Mouse (Mus musculus): ENCODE measurements around the gene Zmat5. TPM values are rescaled to one million over a fixed set of nuclear protein-coding genes. Genes with fewer than 3 reads are reported as not detected.

Zmat5 gene
- total RNA-seq (2022) = 10 to 100 TPM; 25.9 to 31.7 (median 26.3) TPM

- peak; percentile 92 for DNase-seq (ENCODE audit: low spot score)
These were observed at the start of gene Zmat5, which contains the start of gene Uqcr10 for GRCm38 (mm10) chr11:4704072-4704964. TSS of gene Zmat5 (plus strand) at chr11:4704678. TSS of gene Uqcr10 (minus strand) at chr11:4704342.

DNA sequence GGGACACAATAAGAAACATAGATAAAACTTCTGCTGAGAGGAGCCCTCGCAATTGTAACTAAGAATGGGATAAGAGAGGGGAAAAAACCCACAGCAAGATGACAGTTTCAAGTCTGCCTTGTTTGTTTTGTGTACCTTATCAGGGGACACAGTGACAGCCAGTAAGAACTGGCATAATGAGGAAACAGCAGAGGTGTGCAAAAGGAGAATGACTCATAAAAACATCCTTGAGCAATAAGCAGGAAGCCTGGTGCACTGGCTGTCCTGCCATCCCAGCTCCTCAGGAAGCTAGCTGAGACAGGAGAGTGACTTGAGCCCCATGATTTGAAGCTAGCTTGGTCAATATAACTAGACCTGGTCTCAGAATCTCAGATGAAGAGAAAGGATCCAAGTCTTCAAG is 44.7 kb upstream of the Zmat5 start:
- no peak for DNase-seq (ENCODE audit: low spot score)

DNA sequence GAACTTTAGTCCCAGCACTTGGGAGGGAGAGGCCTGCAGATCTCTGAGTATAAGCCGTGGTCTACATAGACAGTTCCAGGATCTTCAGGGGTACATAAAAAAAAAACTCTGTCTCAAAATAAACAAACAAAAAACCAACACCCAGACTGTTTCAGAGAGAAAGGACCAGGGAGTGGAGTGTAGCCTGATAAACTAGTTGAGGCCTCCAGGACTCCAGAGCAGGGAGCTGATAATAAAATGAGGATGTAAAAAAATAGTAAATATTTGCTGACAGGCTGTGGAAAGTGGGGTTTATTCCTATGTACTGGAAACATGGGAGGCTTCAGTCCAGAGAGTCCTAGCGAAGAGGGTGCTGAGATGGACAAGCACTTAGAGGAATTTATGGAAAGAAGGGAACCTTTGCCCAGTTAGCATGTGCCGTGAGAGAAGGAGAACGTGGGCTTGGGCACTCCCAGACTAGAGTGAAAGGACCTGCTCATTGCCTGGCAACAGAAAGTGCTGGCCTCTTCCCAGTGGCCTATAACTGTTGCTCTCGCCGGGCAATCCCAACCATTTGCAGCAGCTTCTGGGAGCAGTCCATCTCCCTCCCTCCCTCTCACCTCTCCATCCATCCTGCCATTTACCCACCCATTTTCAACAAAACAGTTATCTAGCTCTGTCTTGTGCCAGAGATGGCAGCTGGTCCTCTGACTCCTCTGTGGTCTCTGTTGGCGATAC is 44.0 kb upstream of the Zmat5 start:
- DNase-seq (ENCODE audit: low spot score) = no peak

DNA sequence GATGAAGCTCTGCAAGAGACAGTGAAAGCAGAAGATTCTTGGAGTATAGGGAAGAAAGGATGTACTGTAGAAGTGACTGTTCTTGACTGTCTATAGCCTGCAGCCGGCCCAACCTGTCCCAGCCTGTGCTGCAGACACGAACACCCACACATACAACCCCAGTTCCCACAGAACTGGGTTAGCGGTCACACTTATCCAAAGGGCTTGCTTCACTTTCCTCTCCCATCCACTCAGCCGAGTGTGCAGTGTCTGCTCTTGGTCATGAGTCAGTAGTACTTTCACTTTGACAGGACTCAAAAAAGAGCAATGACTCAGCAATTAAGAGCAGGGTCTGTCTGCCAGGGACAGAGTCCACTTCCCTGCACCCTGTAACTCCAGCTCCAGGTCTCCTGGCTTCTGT is 43.2 kb upstream of the Zmat5 start:
- peak; percentile 24 for DNase-seq (ENCODE audit: low spot score)

DNA sequence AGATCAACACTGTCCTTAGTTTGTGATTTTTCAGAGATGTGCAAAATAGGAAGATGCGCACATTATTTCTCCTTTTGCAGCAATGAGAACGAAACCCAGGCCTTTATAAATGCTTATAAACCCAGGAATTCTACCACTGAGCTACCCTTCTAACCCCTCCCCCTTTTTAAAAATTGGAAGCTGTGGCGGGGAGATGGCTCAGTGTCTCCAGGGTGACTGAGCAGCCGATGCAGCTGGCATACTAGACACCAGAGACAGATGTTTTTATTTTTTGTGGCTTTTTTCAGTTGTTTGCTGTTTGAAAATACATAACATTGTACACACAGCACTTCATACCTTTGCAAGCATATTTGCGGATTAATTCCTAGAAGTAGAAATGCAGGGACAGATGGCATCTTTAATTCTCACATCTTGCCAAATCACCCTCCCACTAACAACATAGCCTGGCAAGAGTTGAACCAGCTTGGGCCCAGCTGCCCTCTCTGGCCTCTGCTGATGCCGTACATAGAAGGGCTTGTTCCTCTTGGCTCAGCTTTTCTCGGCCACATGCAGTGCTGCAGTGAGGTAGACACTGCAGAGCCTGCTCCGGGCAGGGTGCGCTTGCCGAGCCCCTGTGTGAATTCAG is 42.5 kb upstream of the Zmat5 start:
- DNase-seq (ENCODE audit: low spot score) = no peak

GRCm38 (mm10) chr11:4662496-4662878 is 42.0 kb upstream of the Zmat5 start:
- no peak for DNase-seq (ENCODE audit: low spot score)

DNA sequence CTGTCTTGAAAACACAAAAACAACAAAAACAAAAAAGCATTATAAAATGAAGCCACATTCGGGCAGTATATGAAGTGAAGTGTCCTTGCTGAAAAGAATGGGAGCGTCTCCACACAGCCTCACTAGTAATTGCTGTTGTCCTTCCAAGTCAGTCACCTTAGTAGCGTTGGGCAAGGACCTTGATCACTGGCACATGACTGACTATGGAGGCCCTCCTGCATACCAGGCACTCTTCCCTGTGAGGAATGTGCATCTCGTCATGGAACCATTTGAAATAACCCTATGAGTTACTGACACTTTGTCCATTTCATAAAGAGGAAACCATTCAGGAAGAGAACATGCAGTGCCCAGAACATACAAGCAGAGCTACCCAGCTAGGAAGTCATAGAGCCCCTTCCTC is 32.7 kb upstream of the Zmat5 start:
- DNase-seq (ENCODE audit: low spot score) = no peak

GRCm38 (mm10) chr11:4674593-4674992 is 29.9 kb upstream of the Zmat5 start:
- no peak for DNase-seq (ENCODE audit: low spot score)

- DNase-seq (ENCODE audit: low spot score) = no peak
These were observed 29.3 kb upstream of the Zmat5 start for GRCm38 (mm10) chr11:4675126-4675562.

- no peak for DNase-seq (ENCODE audit: low spot score)
These were observed 28.8 kb upstream of the Zmat5 start for GRCm38 (mm10) chr11:4675693-4676092.

GRCm38 (mm10) chr11:4677250-4677872 is 27.1 kb upstream of the Zmat5 start:
- no peak for DNase-seq (ENCODE audit: low spot score)

DNA sequence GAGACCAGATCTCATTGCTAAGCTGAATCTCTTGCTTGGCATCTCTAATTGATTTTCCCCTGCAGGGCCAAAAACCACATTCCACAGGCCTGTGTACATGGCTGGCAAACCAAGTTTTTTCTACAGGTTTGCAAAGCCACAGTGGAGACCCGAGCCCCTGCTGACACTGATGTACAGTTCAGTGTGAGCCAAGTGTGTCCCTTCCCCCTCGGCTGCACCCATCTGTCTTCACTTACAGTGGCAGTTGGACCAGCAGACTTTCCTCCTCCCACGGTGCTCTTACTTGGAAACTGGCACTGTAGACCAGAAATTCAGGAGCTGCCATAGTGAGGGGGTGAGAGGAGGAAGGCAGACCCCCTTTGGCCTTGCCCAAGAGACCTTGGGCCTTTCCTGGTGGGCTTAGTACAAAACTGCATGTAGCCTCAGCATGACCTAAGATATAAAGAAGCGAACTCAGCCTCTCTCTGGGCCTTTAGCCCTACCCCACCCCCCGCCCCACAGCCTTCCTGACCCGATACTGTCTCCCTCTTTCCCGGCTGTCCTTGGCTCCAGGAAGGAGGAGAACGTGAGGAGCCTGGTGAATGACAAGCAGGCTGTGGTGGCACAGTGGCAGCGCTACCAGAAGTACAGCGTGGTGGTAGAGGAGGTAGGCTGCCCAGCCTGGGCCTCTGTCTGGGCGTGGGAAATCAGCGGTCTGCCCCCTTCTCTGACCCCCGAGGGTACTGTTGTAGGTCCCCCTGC is 25.6 kb upstream of the Zmat5 start:
- no peak for DNase-seq (ENCODE audit: low spot score)

DNA sequence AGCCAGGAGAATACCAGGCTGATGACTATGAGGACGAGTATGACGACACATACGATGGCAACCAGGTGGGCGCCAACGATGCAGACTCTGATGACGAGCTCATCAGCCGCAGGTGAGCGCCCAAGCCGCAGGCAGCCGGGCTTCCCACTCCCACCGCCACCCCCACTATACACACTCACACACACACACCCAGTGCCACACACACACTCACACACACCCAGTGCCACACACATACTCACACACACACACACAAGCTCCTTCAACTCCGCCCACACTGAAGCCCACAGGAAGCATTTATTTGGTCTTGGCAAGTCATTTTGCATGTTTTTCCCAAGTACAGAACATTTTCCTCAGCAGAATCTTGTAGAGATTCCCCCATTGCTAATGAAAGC is 25.0 kb upstream of the Zmat5 start:
- DNase-seq (ENCODE audit: low spot score) = no peak

GRCm38 (mm10) chr11:4680126-4680525 is 24.4 kb upstream of the Zmat5 start:
- DNase-seq (ENCODE audit: low spot score) = no peak

DNA sequence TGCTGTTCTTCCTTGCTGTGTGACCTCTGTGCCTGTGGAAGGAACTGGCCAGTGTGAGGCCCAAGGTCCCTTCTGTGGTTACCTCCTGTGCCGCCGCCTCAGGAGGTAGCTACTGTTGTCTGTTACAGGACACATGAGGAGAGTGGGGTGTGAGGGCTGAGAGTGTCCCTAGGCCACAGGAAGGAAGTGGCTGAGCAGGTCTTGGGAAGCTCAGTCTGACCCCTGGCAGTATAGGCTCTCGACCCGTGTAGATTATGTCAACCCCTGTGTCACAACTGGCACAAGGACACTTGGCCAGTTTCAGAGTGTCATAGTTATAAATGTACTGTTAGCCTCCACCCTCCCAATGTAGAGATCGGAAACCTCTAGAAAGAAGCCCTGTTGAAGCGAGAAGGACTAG is 21.0 kb upstream of the Zmat5 start:
- no peak for DNase-seq (ENCODE audit: low spot score)

GRCm38 (mm10) chr11:4684186-4684585 is 20.3 kb upstream of the Zmat5 start:
- no peak for DNase-seq (ENCODE audit: low spot score)

GRCm38 (mm10) chr11:4685071-4685470 is 19.4 kb upstream of the Zmat5 start:
- DNase-seq (ENCODE audit: low spot score) = no peak

GRCm38 (mm10) chr11:4685510-4685909 is 19.0 kb upstream of the Zmat5 start:
- no peak for DNase-seq (ENCODE audit: low spot score)

- no peak for DNase-seq (ENCODE audit: low spot score)
These were observed 17.5 kb upstream of the Zmat5 start for GRCm38 (mm10) chr11:4687027-4687426.

GRCm38 (mm10) chr11:4687874-4688273 is 16.6 kb upstream of the Zmat5 start:
- no peak for DNase-seq (ENCODE audit: low spot score)

Measured in heart, adult 8-10 months (tissue).